In genomic region chr7:126466116-126466515, GRCm38 (mm10) we compare ENCODE assay signal across 19 mouse cellular contexts. TPM values are rescaled to one million over a fixed set of nuclear protein-coding genes. Genes with fewer than 3 reads are reported as not detected.
A peak's percentile ranks its signal among the peaks of the same experiment; 100 is the strongest.
DNase-seq lines count a peak whose midpoint lies in the region; ATAC-seq and TF ChIP-seq lines count a peak whose summit lies in the region.
"Had no signal": no experiment of that assay in that cellular context is flagged by ENCODE, and none has a peak within 500 bp of the region (broad histone marks: within the 10 kb centered on the region; RNA-seq: fewer than 3 reads in every experiment).

No protein-coding gene starts in this region.

- H3K36me3 ChIP-seq in heart, embryonic 13.5 days, result peaks cover 51% of the 10 kb centered on the region
- peaks cover 47% of the 10 kb centered on the region for H3K36me3 ChIP-seq in lung, embryonic 14.5 days (ENCODE audit: insufficient read depth)
- peaks cover 51% of the 10 kb centered on the region for H3K36me3 ChIP-seq in embryonic facial prominence, embryonic 12.5 days
- peaks cover 49% of the 10 kb centered on the region for H3K36me3 ChIP-seq in limb, embryonic 15.5 days

- ATAC-seq in heart, embryonic 13.5 days (ENCODE audit: extremely low read depth, insufficient number of reproducible peaks, low FRiP score, low TSS enrichment), result no peak
- no peak for ATAC-seq in lung, embryonic 14.5 days (ENCODE audit: insufficient read depth)
- no peak for ATAC-seq in embryonic facial prominence, embryonic 12.5 days (ENCODE audit: insufficient number of reproducible peaks, insufficient read depth, low FRiP score, low TSS enrichment)
- no peak for ATAC-seq in limb, embryonic 15.5 days (ENCODE audit: insufficient number of reproducible peaks, low FRiP score, low TSS enrichment, low read depth)
- ATAC-seq: CD4-positive, CD25-positive, alpha-beta regulatory T cell, adult 4 months; intestine, postnatal 0 days had no signal

- WGBS in heart, embryonic 13.5 days, result 55% methylated on average over 9 of the region's 9 CpGs
- 36% methylated on average over 9 of the region's 9 CpGs for WGBS in lung, embryonic 14.5 days
- WGBS in embryonic facial prominence, embryonic 12.5 days, result 53% methylated on average over 9 of the region's 9 CpGs
- 59% methylated on average over 9 of the region's 9 CpGs for WGBS in limb, embryonic 15.5 days

- H3K9ac ChIP-seq in heart, embryonic 13.5 days, result peak overlapping the region; percentile 61
- no peak overlapping the region for H3K9ac ChIP-seq in lung, embryonic 14.5 days
- H3K9ac ChIP-seq in embryonic facial prominence, embryonic 12.5 days, result no peak overlapping the region
- no peak overlapping the region for H3K9ac ChIP-seq in limb, embryonic 15.5 days
- H3K9ac ChIP-seq: hindbrain, embryonic 14.5 days; liver, embryonic 14.5 days had no signal

- H3K9me3 ChIP-seq in heart, embryonic 13.5 days, result no peaks in the 10 kb centered on the region
- H3K9me3 ChIP-seq in lung, embryonic 14.5 days (ENCODE audit: low read depth, low read length), result no peaks in the 10 kb centered on the region
- H3K9me3 ChIP-seq in embryonic facial prominence, embryonic 12.5 days, result no peaks in the 10 kb centered on the region
- no peaks in the 10 kb centered on the region for H3K9me3 ChIP-seq in limb, embryonic 15.5 days

- no peak for DNase-seq in heart, adult 9 months (ENCODE audit: low spot score in 2 of 2)
- DNase-seq in lung, embryonic 14.5 days, result peak; percentile 15
- DNase-seq in lung, postnatal 14 days, result no peak
- DNase-seq in urinary bladder, postnatal 14 days (ENCODE audit: low spot score), result no peak
- DNase-seq: cerebellum, postnatal 25 days; left cerebral cortex, postnatal 4 days; midbrain, embryonic 14.5 days; right cerebral cortex, postnatal 4 days; thymus, postnatal 25 days had no signal

- no peak for TF ChIP-seq CTCF in lung, embryonic 14.5 days (IDR thresholded peaks at IDR 0.05; ENCODE audit: low read depth)

- no peak overlapping the region for H3K4me3 ChIP-seq in heart, embryonic 13.5 days
- H3K4me3 ChIP-seq in lung, embryonic 14.5 days (ENCODE audit: low read depth, low read length), result no peak overlapping the region
- H3K4me3 ChIP-seq in embryonic facial prominence, embryonic 12.5 days, result no peak overlapping the region
- H3K4me3 ChIP-seq in limb, embryonic 15.5 days, result no peak overlapping the region

- no peak overlapping the region for H3K4me2 ChIP-seq in heart, embryonic 13.5 days
- H3K4me2 ChIP-seq in lung, embryonic 14.5 days, result no peak overlapping the region
- no peak overlapping the region for H3K4me2 ChIP-seq in embryonic facial prominence, embryonic 12.5 days (replicated peaks)
- no peak overlapping the region for H3K4me2 ChIP-seq in limb, embryonic 15.5 days
- H3K4me2 ChIP-seq: hindbrain, embryonic 14.5 days had no signal

- peaks cover 42% of the 10 kb centered on the region for H3K4me1 ChIP-seq in heart, embryonic 13.5 days
- H3K4me1 ChIP-seq in lung, embryonic 14.5 days (ENCODE audit: insufficient read depth), result no peaks in the 10 kb centered on the region
- peaks cover 9% of the 10 kb centered on the region for H3K4me1 ChIP-seq in embryonic facial prominence, embryonic 12.5 days
- H3K4me1 ChIP-seq in limb, embryonic 15.5 days, result peaks cover 26% of the 10 kb centered on the region

- peaks cover 13% of the 10 kb centered on the region; the same call in 1 of the 2 replicates for H3K27me3 ChIP-seq in heart, embryonic 13.5 days (replicated peaks)
- H3K27me3 ChIP-seq in lung, embryonic 14.5 days (ENCODE audit: insufficient read depth, low read length), result no peaks in the 10 kb centered on the region
- no peaks in the 10 kb centered on the region for H3K27me3 ChIP-seq in embryonic facial prominence, embryonic 12.5 days
- H3K27me3 ChIP-seq in limb, embryonic 15.5 days, result no peaks in the 10 kb centered on the region

- peak overlapping the region; percentile 86 for H3K27ac ChIP-seq in heart, embryonic 13.5 days (replicated peaks)
- H3K27ac ChIP-seq in lung, embryonic 14.5 days (ENCODE audit: low read depth), result no peak overlapping the region; the same call in 1 of the 2 replicates
- peak overlapping the region; percentile 38; the same call in 1 of the 2 replicates for H3K27ac ChIP-seq in embryonic facial prominence, embryonic 12.5 days
- H3K27ac ChIP-seq in limb, embryonic 15.5 days, result peak overlapping the region; percentile 58
- H3K27ac ChIP-seq: hindbrain, embryonic 14.5 days; kidney, postnatal 0 days; liver, embryonic 14.5 days; macrophage had no signal

RNA-seq across cellular contexts. Expression of gene Atp2a1, which starts 3.2 kb away (rescaled TPM):
- 1.3 and 2.2 TPM in 2 replicates for polyA plus RNA-seq in heart, embryonic 13.5 days (2015; fragmentation: Nextera tagmentation; extraction: Ambion mirVana)
- polyA plus RNA-seq in lung, embryonic 14.5 days (2014; fragmentation: Nextera tagmentation; extraction: Ambion mirVana), result 0.32 TPM in 1 of 2 replicates, not detected in the other
- 22.3 and 26.8 TPM in 2 replicates for polyA plus RNA-seq in embryonic facial prominence, embryonic 12.5 days (2016; fragmentation: Nextera tagmentation; extraction: Ambion mirVana)
- polyA plus RNA-seq in limb, embryonic 15.5 days (2015; fragmentation: Nextera tagmentation; extraction: Ambion mirVana), result 82.8 and 290 TPM in 2 replicates
- polyA plus RNA-seq: forebrain, embryonic 11.5 days; macrophage had no signal

RNA-seq across cellular contexts. Expression of gene Sh2b1, which starts 9.1 kb away (rescaled TPM):
- polyA plus RNA-seq in heart, embryonic 13.5 days (2015; fragmentation: Nextera tagmentation; extraction: Ambion mirVana), result 40.7 and 41.2 TPM in 2 replicates
- 42.0 and 46.5 TPM in 2 replicates for polyA plus RNA-seq in lung, embryonic 14.5 days (2014; fragmentation: Nextera tagmentation; extraction: Ambion mirVana)
- 60.2 and 62.6 TPM in 2 replicates for polyA plus RNA-seq in embryonic facial prominence, embryonic 12.5 days (2016; fragmentation: Nextera tagmentation; extraction: Ambion mirVana)
- polyA plus RNA-seq in limb, embryonic 15.5 days (2015; fragmentation: Nextera tagmentation; extraction: Ambion mirVana), result 51.9 and 53.7 TPM in 2 replicates

RNA-seq across cellular contexts. Expression of gene Tufm, which starts 21.0 kb away (rescaled TPM):
- polyA plus RNA-seq in heart, embryonic 13.5 days (2015; fragmentation: Nextera tagmentation; extraction: Ambion mirVana), result 160 and 181 TPM in 2 replicates
- 126 and 128 TPM in 2 replicates for polyA plus RNA-seq in lung, embryonic 14.5 days (2014; fragmentation: Nextera tagmentation; extraction: Ambion mirVana)
- polyA plus RNA-seq in embryonic facial prominence, embryonic 12.5 days (2016; fragmentation: Nextera tagmentation; extraction: Ambion mirVana), result 138 and 141 TPM in 2 replicates
- 120 and 130 TPM in 2 replicates for polyA plus RNA-seq in limb, embryonic 15.5 days (2015; fragmentation: Nextera tagmentation; extraction: Ambion mirVana)

RNA-seq across cellular contexts. Expression of gene Atxn2l, which starts 37.1 kb away (rescaled TPM):
- polyA plus RNA-seq in heart, embryonic 13.5 days (2015; fragmentation: Nextera tagmentation; extraction: Ambion mirVana), result 32.8 and 36.1 TPM in 2 replicates
- 57.0 and 61.9 TPM in 2 replicates for polyA plus RNA-seq in lung, embryonic 14.5 days (2014; fragmentation: Nextera tagmentation; extraction: Ambion mirVana)
- polyA plus RNA-seq in embryonic facial prominence, embryonic 12.5 days (2016; fragmentation: Nextera tagmentation; extraction: Ambion mirVana), result 62.9 and 64.0 TPM in 2 replicates
- 41.9 and 47.0 TPM in 2 replicates for polyA plus RNA-seq in limb, embryonic 15.5 days (2015; fragmentation: Nextera tagmentation; extraction: Ambion mirVana)

RNA-seq across cellular contexts. Expression of gene Rabep2, which starts 37.6 kb away (rescaled TPM):
- 19.1 and 19.4 TPM in 2 replicates for polyA plus RNA-seq in heart, embryonic 13.5 days (2015; fragmentation: Nextera tagmentation; extraction: Ambion mirVana)
- polyA plus RNA-seq in lung, embryonic 14.5 days (2014; fragmentation: Nextera tagmentation; extraction: Ambion mirVana), result 33.8 and 34.5 TPM in 2 replicates
- polyA plus RNA-seq in embryonic facial prominence, embryonic 12.5 days (2016; fragmentation: Nextera tagmentation; extraction: Ambion mirVana), result 35.3 and 36.7 TPM in 2 replicates
- 39.3 and 39.4 TPM in 2 replicates for polyA plus RNA-seq in limb, embryonic 15.5 days (2015; fragmentation: Nextera tagmentation; extraction: Ambion mirVana)
